Mouse (Mus musculus) CH12.LX (cell line): ENCODE measurements around the gene Dlg2. TPM values are rescaled to one million over a fixed set of nuclear protein-coding genes. Genes with fewer than 3 reads are reported as not detected.

Experiments used
- DNase-seq: peaks from one replicate; pipeline ENCODE4 v3.0.0-alpha.2; 2013; ENCODE audit errors: extremely low read depth
- H3K27ac ChIP-seq: 2 replicates; pipeline ENCODE4 v1.5.1; 2012; ENCODE audit warnings: low read depth, mild to moderate bottlenecking, control low read depth, moderate library complexity; ENCODE audit not compliant: insufficient read depth
- H3K27me3 ChIP-seq: replicated peaks from 2 replicates; pipeline ENCODE3; 2012; ENCODE audit warnings: inconsistent platforms
- H3K36me3 ChIP-seq, 2 experiments: replicated peaks in 1 of 2; 2 replicates each; pipeline versions ENCODE3 to v1.6.1; 2012; ENCODE audit warnings: inconsistent platforms in 1 of 2, low read length in 1 of 2, mild to moderate bottlenecking in 1 of 2, mixed read lengths in 1 of 2, moderate library complexity in 1 of 2; ENCODE audit not compliant: control insufficient read depth in 1 of 2, insufficient read depth in 1 of 2
- H3K4me1 ChIP-seq, 2 experiments: 2 replicates each; pipeline ENCODE4 v1.6.1; 2012; ENCODE audit warnings: inconsistent platforms in 1 of 2, moderate library complexity in 1 of 2; ENCODE audit not compliant: insufficient read depth in 2 of 2, control insufficient read depth in 1 of 2
- H3K4me2 ChIP-seq: 2 replicates; pipeline ENCODE4 v1.6.1; 2012; ENCODE audit warnings: low read depth, mild to moderate bottlenecking, control low read depth; ENCODE audit not compliant: poor library complexity, insufficient read depth, severe bottlenecking
- H3K4me3 ChIP-seq, 3 experiments: fragments of 150-350 bp in 1 of 3; sonication (generic) in 1 of 3; replicated peaks in 1 of 3; 2 replicates each; pipeline versions ENCODE3 to v1.5.1; 2011 to 2012; ENCODE audit warnings: low read depth in 2 of 3, low read length in 2 of 3, mild to moderate bottlenecking in 2 of 3, moderate library complexity in 2 of 3, control low read depth in 1 of 3, improper control_type of control experiment in 1 of 3, inconsistent platforms in 1 of 3, mixed read lengths in 1 of 3; ENCODE audit not compliant: poor library complexity in 1 of 3
- H3K79me2 ChIP-seq: replicated peaks from 2 replicates; pipeline ENCODE4 v1.6.1; 2012; ENCODE audit warnings: mild to moderate bottlenecking, moderate library complexity; ENCODE audit not compliant: control insufficient read depth, poor library complexity, insufficient read depth, severe bottlenecking; ENCODE audit errors: extremely low read depth
- H3K9ac ChIP-seq: 2 replicates; pipeline ENCODE4 v1.6.1; 2012; ENCODE audit warnings: low read depth, mild to moderate bottlenecking, control low read depth, moderate library complexity; ENCODE audit not compliant: insufficient read depth
- H3K9me3 ChIP-seq: replicated peaks from 2 replicates; pipeline ENCODE3; 2012; ENCODE audit warnings: low read length, inconsistent platforms, mixed read lengths
- CTCF ChIP-seq, 2 experiments: IDR thresholded peaks in 1 of 2; conservative IDR thresholded peaks in 1 of 2; 2 replicates each; pipeline ENCODE4 v1.5.1; 2011 to 2012; ENCODE audit warnings: low read depth in 2 of 2, low read length in 2 of 2, improper control_type of control experiment in 1 of 2, inconsistent platforms in 1 of 2, mild to moderate bottlenecking in 1 of 2, moderate library complexity in 1 of 2
- ETS1 ChIP-seq: conservative IDR thresholded peaks from 2 replicates; pipeline ENCODE4 v1.6.1; 2012; ENCODE audit warnings: low read depth, mild to moderate bottlenecking, inconsistent platforms, low read length, improper control_type of control experiment, moderate library complexity
- KAT2A ChIP-seq: IDR thresholded peaks from 2 replicates; pipeline ENCODE4 v1.6.1; 2012; ENCODE audit warnings: low read length, improper control_type of control experiment, inconsistent platforms; ENCODE audit not compliant: insufficient replicate concordance
- MAX ChIP-seq: IDR thresholded peaks from 2 replicates; pipeline ENCODE4 v1.6.1; 2011; ENCODE audit warnings: low read length, improper control_type of control experiment
- MAZ ChIP-seq: IDR thresholded peaks from 2 replicates; pipeline ENCODE4 v1.6.1; 2012; ENCODE audit warnings: low read depth, mild to moderate bottlenecking, inconsistent platforms, low read length, improper control_type of control experiment, moderate library complexity
- MXI1 ChIP-seq: IDR thresholded peaks from 2 replicates; pipeline ENCODE4 v1.6.1; 2011; ENCODE audit warnings: mild to moderate bottlenecking, low read depth, low read length, improper control_type of control experiment
- NRF1 ChIP-seq: IDR thresholded peaks from 2 replicates; pipeline ENCODE4 v1.6.1; 2014; ENCODE audit warnings: low read depth, mild to moderate bottlenecking, inconsistent platforms, low read length, improper control_type of control experiment, moderate library complexity
- POLR2A ChIP-seq: IDR thresholded peaks from 2 replicates; pipeline ENCODE4 v1.6.1; 2011; ENCODE audit warnings: low read depth, mild to moderate bottlenecking, improper control_type of control experiment, low read length
- RAD21 ChIP-seq: IDR thresholded peaks from 2 replicates; pipeline ENCODE4 v1.6.1; 2011; ENCODE audit warnings: low read depth, mild to moderate bottlenecking, low read length, improper control_type of control experiment, moderate library complexity
- RCOR1 ChIP-seq: conservative IDR thresholded peaks from 2 replicates; pipeline ENCODE4 v1.6.1; 2012; ENCODE audit warnings: low read depth, mild to moderate bottlenecking, inconsistent platforms, low read length, improper control_type of control experiment
- SMC3 ChIP-seq: IDR thresholded peaks from 2 replicates; pipeline ENCODE4 v1.6.1; 2011; ENCODE audit warnings: low read depth, low read length, improper control_type of control experiment
- TCF12 ChIP-seq: IDR thresholded peaks from 2 replicates; pipeline ENCODE4 v1.6.1; 2014; ENCODE audit warnings: low read depth, mild to moderate bottlenecking, inconsistent platforms, low read length, improper control_type of control experiment
- ZC3H11A ChIP-seq: IDR thresholded peaks from 2 replicates; pipeline ENCODE4 v1.6.1; 2012; ENCODE audit warnings: low read depth, mild to moderate bottlenecking, inconsistent platforms, low read length, improper control_type of control experiment
- ZMIZ1 ChIP-seq: IDR thresholded peaks from 2 replicates; pipeline ENCODE4 v1.6.1; 2012; ENCODE audit warnings: low read depth, mild to moderate bottlenecking, inconsistent platforms, low read length, improper control_type of control experiment
- dilution Hi-C: fragments of 300-500 bp; cut with MboI; formaldehyde crosslinking; loops from 2 replicates; pipeline ENCODE4 v1.14.3; 2020; ENCODE audit warnings: low sequenced_read_pairs; ENCODE audit not compliant: extremely low pct_unique_long_range_greater_than_20kb, extremely low pct_ligation_motif_present
- in situ Hi-C: fragments of 300-500 bp; cut with MboI; formaldehyde crosslinking; loops from 3 replicates; pipeline ENCODE4 v1.14.3; 2019; ENCODE audit warnings: low sequenced_read_pairs, low pct_ligation_motif_present, low pct_unique_long_range_greater_than_20kb, mixed read lengths
- polyA plus RNA-seq: library from polyadenylated mRNA; unstranded; fragments of >175 nt; gene quantifications from 2 replicates; pipeline ENCODE4 v1.2.1, GENCODE M21; 2012; ENCODE audit warnings: low read depth; ENCODE audit not compliant: insufficient read length
- total RNA-seq, 2 experiments: library from RNA; depleted of rRNA; stranded (reverse); fragments of 300-350 nt in 1 of 2; fragments of >200 nt in 1 of 2; gene quantifications; 2 replicates each; pipeline ENCODE4 v1.2.3; 2012 to 2014

Dlg2 gene
- total and polyA plus RNA-seq, 3 experiments: 0.36 TPM; not detected in 2

- H3K27ac ChIP-seq: no peak overlapping the region
- H3K4me1 ChIP-seq: no peaks in the 10 kb centered on the region
- TF ChIP-seq NRF1: no peak
- TF ChIP-seq ZMIZ1: no peak
- no peak for TF ChIP-seq CTCF (conservative IDR thresholded peaks at IDR 0.05 in 1 of 2, IDR thresholded peaks at IDR 0.05 in 1 of 2; ENCODE audit: low read depth in 2 of 2, low read length in 2 of 2)
- TF ChIP-seq ETS1: no peak
- TF ChIP-seq TCF12: no peak
- TF ChIP-seq MAZ: no peak
- no peak for TF ChIP-seq MXI1
- TF ChIP-seq ZC3H11A: no peak
- no peak for TF ChIP-seq RCOR1
- TF ChIP-seq, all 38 proteins: peak for 0
- Histone ChIP-seq H3K9me3 (no peaks in the 10 kb centered on the region), H3K9ac (no peak overlapping the region), H3K36me3 (no peaks in the 10 kb centered on the region), H3K4me2 (no peak overlapping the region), H3K4me3 (no peak overlapping the region), H3K27me3 (no peaks in the 10 kb centered on the region), H3K79me2 (no peaks in the 10 kb centered on the region)
- DNase-seq: no peak
- dilution Hi-C loops: no loop called here
- in situ Hi-C loops: loop anchor here (25.0 kb wide), 1 partner anchor 89 kb away; no protein-coding TSS in a partner anchor
Observed at GRCm38 (mm10) chr7:91576216-91576615, 1099.7 kb downstream of the Dlg2 start.

- dilution Hi-C loops: no loop called here
Observed at GRCm38 (mm10) chr7:91582203-91582602, 1105.7 kb downstream of the Dlg2 start.

GRCm38 (mm10) chr7:91583566-91583965 lies 1107.1 kb downstream of the Dlg2 start:
- Histone ChIP-seq H3K27me3 (no peaks in the 10 kb centered on the region), H3K27ac (no peak overlapping the region), H3K4me1 (no peaks in the 10 kb centered on the region), H3K36me3 (no peaks in the 10 kb centered on the region), H3K4me2 (no peak overlapping the region), H3K4me3 (no peak overlapping the region), H3K79me2 (no peaks in the 10 kb centered on the region), H3K9ac (no peak overlapping the region), H3K9me3 (no peaks in the 10 kb centered on the region)
- in situ Hi-C loops: loop anchor here (25.0 kb wide), 1 partner anchor 96 kb away; no protein-coding TSS in a partner anchor
- DNase-seq: no peak
- TF ChIP-seq MAZ (no peak), KAT2A (no peak), RAD21 (no peak)
- dilution Hi-C loops: no loop called here

More at GRCm38 (mm10) chr7:91582203-91582602, 1105.7 kb downstream of the Dlg2 start:
- in situ Hi-C loops: loop anchor here (25.0 kb wide), 1 partner anchor 95 kb away; no protein-coding TSS in a partner anchor
- peak; percentile 33 for DNase-seq
- Histone ChIP-seq H3K4me1 (no peaks in the 10 kb centered on the region), H3K27ac (no peak overlapping the region), H3K27me3 (no peaks in the 10 kb centered on the region), H3K9ac (no peak overlapping the region), H3K36me3 (no peaks in the 10 kb centered on the region), H3K4me3 (no peak overlapping the region), H3K4me2 (no peak overlapping the region), H3K9me3 (no peaks in the 10 kb centered on the region), H3K79me2 (no peaks in the 10 kb centered on the region)
- no peak for TF ChIP-seq ZC3H11A
- TF ChIP-seq CTCF (conservative IDR thresholded peaks at IDR 0.05 in 1 of 2, IDR thresholded peaks at IDR 0.05 in 1 of 2; ENCODE audit: low read depth in 2 of 2, low read length in 2 of 2): peak; percentile 46; a peak in 3 of 4 replicates
- TF ChIP-seq MAX: no peak
- TF ChIP-seq POLR2A: no peak
- peak; percentile 54 for TF ChIP-seq RAD21
- TF ChIP-seq SMC3: 0 out of 2 replicates have a peak, but pooled peaks have one; percentile 4
